Mouse (Mus musculus) G1E (cell line): Measurements from ENCODE around the gene Zfyve16. TPM values are rescaled to one million over a fixed set of nuclear protein-coding genes. Genes with fewer than 3 reads are reported as not detected.

ENCODE experiments used
- ATAC-seq: 2 replicates; pipeline ENCODE4 v1.8.0; 2016; ENCODE audit warnings: mild to moderate bottlenecking; ENCODE audit not compliant: insufficient number of reproducible peaks, poor library complexity, low FRiP score, severe bottlenecking; ENCODE audit errors: extremely low read depth
- DNase-seq: peaks from one replicate; pipeline ENCODE4 v3.0.0; 2012; ENCODE audit warnings: low spot score
- H3K27me3 ChIP-seq: 2 replicates; pipeline ENCODE4 v1.6.1; 2012; ENCODE audit warnings: mild to moderate bottlenecking, low read length, inconsistent platforms; ENCODE audit not compliant: insufficient read depth
- H3K36me3 ChIP-seq: replicated peaks from 2 replicates; pipeline ENCODE3; 2012; ENCODE audit warnings: mild to moderate bottlenecking, inconsistent platforms
- H3K4me1 ChIP-seq: 2 replicates; pipeline ENCODE4 v1.6.1; 2012; ENCODE audit warnings: low read depth, low read length, inconsistent platforms, mixed read lengths; ENCODE audit not compliant: insufficient read depth
- H3K4me3 ChIP-seq: 2 replicates; pipeline ENCODE4 v1.5.1; 2012; ENCODE audit warnings: low read depth, mild to moderate bottlenecking, inconsistent platforms, low read length, moderate library complexity, mixed read lengths
- H3K9me3 ChIP-seq: replicated peaks from 2 replicates; pipeline ENCODE4 v1.6.1; 2012; ENCODE audit warnings: inconsistent platforms
- CTCF ChIP-seq: IDR thresholded peaks from 2 replicates; pipeline ENCODE4 v1.5.1; 2012; ENCODE audit warnings: low read depth, low read length, inconsistent platforms, mixed read lengths
- GATA1 ChIP-seq: IDR thresholded peaks from 2 replicates; pipeline ENCODE4 v1.6.1; 2012; ENCODE audit warnings: borderline replicate concordance, low read length, inconsistent platforms, mixed read lengths
- GATA2 ChIP-seq: IDR thresholded peaks from 2 replicates; pipeline ENCODE4 v1.6.1; 2012; ENCODE audit warnings: low read depth, low read length, inconsistent platforms, borderline replicate concordance
- POLR2AphosphoS5 ChIP-seq: IDR thresholded peaks from 2 replicates; pipeline ENCODE4 v1.6.1; 2012; ENCODE audit warnings: low read depth, low read length, inconsistent platforms; ENCODE audit not compliant: insufficient replicate concordance
- TAL1 ChIP-seq: conservative IDR thresholded peaks from 2 replicates; pipeline ENCODE4 v1.6.1; 2012; ENCODE audit warnings: low read depth, low read length, inconsistent platforms, mixed read lengths
- polyA plus RNA-seq: library from polyadenylated mRNA; stranded (reverse); fragments of >175 nt; gene quantifications from 2 replicates; pipeline ENCODE4 v1.2.3, GENCODE M21; 2012
- total RNA-seq, 2 experiments: library from RNA; stranded (forward) in 1 of 2; stranded (reverse) in 1 of 2; fragments of 200-1000 nt in 1 of 2; fragments of >200 nt in 1 of 2; fragmentation: Nextera tagmentation in 1 of 2; gene quantifications; 2 replicates each; pipeline ENCODE4 v1.2.3; 2014 to 2017

Gene Zfyve16
- total and polyA plus RNA-seq, 3 experiments = 1.0 to 40.0 (median 15.5) TPM

DNA sequence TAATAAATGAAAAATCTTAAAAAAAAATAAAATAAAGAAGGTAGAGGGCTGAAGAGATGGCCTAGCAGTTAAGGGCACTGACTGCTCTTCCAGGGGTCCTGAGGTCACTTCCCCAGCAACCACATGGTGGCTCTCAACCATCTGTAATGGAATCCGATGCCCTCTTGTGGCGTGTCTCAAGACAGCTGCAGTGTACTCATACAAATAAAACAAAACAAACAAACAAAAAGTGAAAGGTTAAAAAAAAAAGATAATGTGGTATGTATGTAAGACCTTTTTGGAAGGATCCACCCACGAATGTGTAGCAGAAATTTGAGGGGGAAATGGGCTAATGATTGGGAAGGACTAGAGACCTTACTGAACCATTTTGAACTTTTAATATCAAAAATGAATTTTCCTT lies 47.3 kb downstream of the Zfyve16 start:
- Histone ChIP-seq H3K27me3 (peaks cover 3% of the 10 kb centered on the region; the same call in 1 of the 2 replicates), H3K4me1 (peaks cover 3% of the 10 kb centered on the region; the same call in 1 of the 2 replicates), H3K4me3 (no peak overlapping the region), H3K36me3 (peaks cover 7% of the 10 kb centered on the region), H3K9me3 (no peaks in the 10 kb centered on the region)
- ATAC-seq = no peak
- DNase-seq = no peak
- TF ChIP-seq TAL1 (no peak), CTCF (no peak), POLR2AphosphoS5 (no peak)

DNA sequence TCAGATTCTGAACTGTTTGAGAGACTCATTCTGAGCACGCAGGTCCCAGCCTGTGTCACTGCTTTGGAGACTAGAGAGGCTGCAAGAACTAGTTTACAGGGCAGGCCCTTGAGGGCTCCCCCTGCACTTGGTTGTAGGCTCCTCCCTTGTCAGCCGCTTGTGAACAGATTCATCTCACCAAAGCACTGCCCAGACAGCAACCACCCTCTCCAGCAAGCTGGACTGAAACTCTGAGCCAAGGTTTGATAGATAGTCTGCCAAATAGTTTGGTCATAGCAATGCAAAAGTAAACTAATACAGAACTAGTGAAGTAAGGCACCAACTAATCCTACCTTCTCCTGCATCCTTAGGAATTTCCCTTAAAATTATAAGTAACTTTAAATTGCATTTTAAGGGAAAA lies 60.5 kb downstream of the Zfyve16 start:
- TF ChIP-seq GATA1 = no peak
- TF ChIP-seq GATA2 = no peak
- no peak for TF ChIP-seq TAL1
- TF ChIP-seq CTCF = no peak
- no peak for TF ChIP-seq POLR2AphosphoS5
- no peak for DNase-seq
- ATAC-seq = no peak
- H3K4me3 ChIP-seq = no peak overlapping the region
- no peaks in the 10 kb centered on the region for H3K36me3 ChIP-seq
- H3K27me3 ChIP-seq = peaks cover 26% of the 10 kb centered on the region
- no peaks in the 10 kb centered on the region for H3K9me3 ChIP-seq
- H3K4me1 ChIP-seq = no peaks in the 10 kb centered on the region

- Histone ChIP-seq H3K9me3 (no peaks in the 10 kb centered on the region), H3K27me3 (peaks cover 26% of the 10 kb centered on the region), H3K4me3 (no peak overlapping the region), H3K36me3 (no peaks in the 10 kb centered on the region), H3K4me1 (no peaks in the 10 kb centered on the region)
- DNase-seq (no peak), ATAC-seq (no peak)
- TF ChIP-seq CTCF = no peak
- TF ChIP-seq TAL1 = no peak
- no peak for TF ChIP-seq GATA1
These were observed 61.3 kb downstream of the Zfyve16 start for GRCm38 (mm10) chr13:92469381-92469780.

GRCm38 (mm10) chr13:92467891-92468290 lies 62.8 kb downstream of the Zfyve16 start:
- Histone ChIP-seq H3K4me3 (no peak overlapping the region), H3K9me3 (no peaks in the 10 kb centered on the region), H3K4me1 (no peaks in the 10 kb centered on the region), H3K27me3 (peaks cover 23% of the 10 kb centered on the region), H3K36me3 (no peaks in the 10 kb centered on the region)
- ATAC-seq (no peak), DNase-seq (no peak)
- TF ChIP-seq POLR2AphosphoS5 = no peak
- TF ChIP-seq GATA1 = no peak
- no peak for TF ChIP-seq CTCF
- TF ChIP-seq TAL1 = no peak
- TF ChIP-seq GATA2 = no peak

DNA sequence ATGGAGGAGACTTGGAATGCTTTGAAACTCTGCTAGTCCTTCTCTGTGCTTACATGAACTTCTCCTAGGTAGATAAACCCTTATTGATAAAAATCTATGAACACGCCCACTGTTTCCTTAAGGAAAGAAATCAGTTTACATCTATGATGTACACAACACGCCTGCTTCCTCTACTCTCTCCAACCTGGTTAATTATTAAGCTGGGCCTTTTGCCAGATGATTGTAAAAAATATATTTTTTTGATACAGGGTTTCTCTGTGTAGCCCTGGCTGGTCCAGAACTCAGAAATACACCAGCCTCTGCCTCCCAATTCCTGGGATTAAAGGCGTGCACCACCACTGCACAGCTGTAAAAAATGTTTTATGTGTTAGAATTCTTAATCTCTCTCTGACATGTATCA lies 66.0 kb downstream of the Zfyve16 start:
- peaks cover 16% of the 10 kb centered on the region for H3K27me3 ChIP-seq
- TF ChIP-seq CTCF (no peak), POLR2AphosphoS5 (no peak), TAL1 (no peak), GATA2 (no peak), GATA1 (no peak)
- H3K4me3 ChIP-seq = no peak overlapping the region
- ATAC-seq (no peak), DNase-seq (no peak)
- no peaks in the 10 kb centered on the region for H3K9me3 ChIP-seq
- no peaks in the 10 kb centered on the region for H3K4me1 ChIP-seq
- H3K36me3 ChIP-seq = no peaks in the 10 kb centered on the region

DNA sequence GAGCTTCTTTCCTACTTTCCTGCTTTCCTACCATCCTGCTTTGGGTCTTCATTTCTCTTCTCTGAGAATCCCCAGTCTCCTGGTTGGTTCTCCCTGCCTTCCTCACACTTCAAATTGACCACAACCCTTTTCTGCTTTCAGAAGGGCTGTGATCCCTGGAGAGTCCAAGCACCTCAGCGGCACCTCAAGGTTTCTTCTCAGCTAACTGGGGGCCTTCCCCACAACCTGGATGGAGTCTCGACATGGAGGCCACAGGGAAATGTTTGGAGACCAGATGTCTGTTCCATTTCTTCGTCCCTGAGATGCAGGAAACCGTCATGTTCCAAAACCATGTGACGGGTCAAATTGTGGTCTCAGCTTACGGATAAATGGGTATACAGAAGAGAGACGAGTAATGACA lies 83.8 kb downstream of the Zfyve16 start:
- no peak for TF ChIP-seq POLR2AphosphoS5
- TF ChIP-seq GATA2 = no peak
- no peak for TF ChIP-seq GATA1
- no peak for TF ChIP-seq CTCF
- no peak for TF ChIP-seq TAL1
- Histone ChIP-seq H3K36me3 (no peaks in the 10 kb centered on the region), H3K27me3 (peaks cover 11% of the 10 kb centered on the region), H3K4me3 (no peak overlapping the region), H3K4me1 (no peaks in the 10 kb centered on the region), H3K9me3 (no peaks in the 10 kb centered on the region)
- DNase-seq (no peak), ATAC-seq (no peak)

- Histone ChIP-seq H3K27me3 (peaks cover 3% of the 10 kb centered on the region), H3K36me3 (no peaks in the 10 kb centered on the region), H3K4me3 (no peak overlapping the region), H3K4me1 (0 out of 2 replicates have a peak, but pooled peaks cover 3% of the 10 kb centered on the region), H3K9me3 (no peaks in the 10 kb centered on the region)
- DNase-seq (no peak), ATAC-seq (no peak)
- TF ChIP-seq POLR2AphosphoS5 (no peak), GATA1 (no peak), CTCF (no peak), TAL1 (no peak), GATA2 (no peak)
These were observed 90.4 kb downstream of the Zfyve16 start for GRCm38 (mm10) chr13:92440286-92440685.
